Mouse (Mus musculus): ENCODE data around the gene Coq9. TPM values are rescaled to one million over a fixed set of nuclear protein-coding genes. Genes with fewer than 3 reads are reported as not detected.
A peak's percentile ranks its signal among the peaks of the same experiment; 100 is the strongest.

Gene Coq9
- polyA plus RNA-seq, 1 experiment from 2014 or later = 57.2 TPM

- Histone ChIP-seq H3K4me1 (peaks cover 72% of the 10 kb centered on the region), H3K4me3 (no peak overlapping the region), H3K27ac (no peak overlapping the region), H3K4me2 (no peak overlapping the region), H3K36me3 (peaks cover 74% of the 10 kb centered on the region), H3K27me3 (replicated peaks) (no peaks in the 10 kb centered on the region), H3K9ac (no peak overlapping the region), H3K9me3 (replicated peaks) (no peaks in the 10 kb centered on the region)
- 70% methylated on average over 8 of the region's 8 CpGs for WGBS (ENCODE audit: insufficient replicate concordance)
- 0 out of 2 replicates have a peak, but pooled peaks have one; percentile 50 for ATAC-seq
Measured at GRCm38 (mm10) chr8:94861352-94861910, 23.3 kb downstream of the Coq9 start.

GRCm38 (mm10) chr8:94862487-94863220, 24.5 kb downstream of the Coq9 start:
- WGBS (ENCODE audit: insufficient replicate concordance) = 60% methylated on average over 12 of the region's 12 CpGs
- Histone ChIP-seq H3K9ac (peak overlapping the region; percentile 14; the same call in 1 of the 2 replicates), H3K27ac (peak overlapping the region; percentile 64), H3K4me2 (peak overlapping the region; percentile 39), H3K36me3 (peaks cover 86% of the 10 kb centered on the region), H3K4me3 (no peak overlapping the region), H3K4me1 (peaks cover 79% of the 10 kb centered on the region), H3K9me3 (replicated peaks) (no peaks in the 10 kb centered on the region), H3K27me3 (replicated peaks) (0 out of 2 replicates have a peak, but pooled peaks cover 4% of the 10 kb centered on the region)
- peak; percentile 35; the same call in 1 of the 2 replicates for ATAC-seq

GRCm38 (mm10) chr8:94863897-94864673, 26.0 kb downstream of the Coq9 start:
- H3K4me3 ChIP-seq = no peak overlapping the region
- H3K27ac ChIP-seq = peak overlapping the region; percentile 64; the same call in 1 of the 2 replicates
- 65% methylated on average over 10 of the region's 10 CpGs for WGBS (ENCODE audit: insufficient replicate concordance)
- peaks cover 75% of the 10 kb centered on the region for H3K4me1 ChIP-seq
- peak overlapping the region; percentile 33; the same call in 1 of the 2 replicates for H3K9ac ChIP-seq
- 0 out of 2 replicates have a peak, but pooled peaks cover 4% of the 10 kb centered on the region for H3K27me3 ChIP-seq (replicated peaks)
- no peak overlapping the region; the same call in 1 of the 2 replicates for H3K4me2 ChIP-seq
- ATAC-seq = peak; percentile 55; the same call in 1 of the 2 replicates
- peaks cover 97% of the 10 kb centered on the region for H3K36me3 ChIP-seq
- no peaks in the 10 kb centered on the region for H3K9me3 ChIP-seq (replicated peaks)

GRCm38 (mm10) chr8:94865292-94865691, 27.2 kb downstream of the Coq9 start:
- peaks cover 99% of the 10 kb centered on the region for H3K36me3 ChIP-seq
- peaks cover 15% of the 10 kb centered on the region for H3K27me3 ChIP-seq (replicated peaks)
- H3K9me3 ChIP-seq (replicated peaks) = no peaks in the 10 kb centered on the region
- H3K9ac ChIP-seq = no peak overlapping the region
- H3K4me3 ChIP-seq = no peak overlapping the region
- peaks cover 80% of the 10 kb centered on the region for H3K4me1 ChIP-seq
- H3K27ac ChIP-seq = no peak overlapping the region
- H3K4me2 ChIP-seq = no peak overlapping the region
- ATAC-seq = no peak
- WGBS (ENCODE audit: insufficient replicate concordance) = 83% methylated on average over 10 of the region's 10 CpGs

GRCm38 (mm10) chr8:94866921-94867320, 28.8 kb downstream of the Coq9 start:
- Histone ChIP-seq H3K27me3 (replicated peaks) (peaks cover 31% of the 10 kb centered on the region), H3K4me1 (peaks cover 91% of the 10 kb centered on the region), H3K4me3 (no peak overlapping the region), H3K9ac (no peak overlapping the region), H3K36me3 (peaks cover 91% of the 10 kb centered on the region), H3K27ac (no peak overlapping the region), H3K9me3 (replicated peaks) (no peaks in the 10 kb centered on the region), H3K4me2 (no peak overlapping the region)
- no peak for ATAC-seq
- 86% methylated on average over 9 of the region's 9 CpGs for WGBS (ENCODE audit: insufficient replicate concordance)

- Histone ChIP-seq H3K4me1 (peaks cover 85% of the 10 kb centered on the region), H3K9me3 (replicated peaks) (no peaks in the 10 kb centered on the region), H3K27ac (no peak overlapping the region), H3K9ac (no peak overlapping the region), H3K27me3 (replicated peaks) (peaks cover 44% of the 10 kb centered on the region), H3K4me3 (no peak overlapping the region), H3K4me2 (no peak overlapping the region), H3K36me3 (peaks cover 69% of the 10 kb centered on the region)
- ATAC-seq = no peak
- WGBS (ENCODE audit: insufficient replicate concordance) = 71% methylated on average over 7 of the region's 7 CpGs
Measured at GRCm38 (mm10) chr8:94869146-94869545, 31.0 kb downstream of the Coq9 start.

- peaks cover 85% of the 10 kb centered on the region for H3K4me1 ChIP-seq
- WGBS (ENCODE audit: insufficient replicate concordance) = 55% methylated on average over 4 of the region's 4 CpGs
- H3K36me3 ChIP-seq = peaks cover 60% of the 10 kb centered on the region
- H3K27me3 ChIP-seq (replicated peaks) = peaks cover 49% of the 10 kb centered on the region
- no peak for ATAC-seq
- H3K4me3 ChIP-seq = no peak overlapping the region
- no peak overlapping the region for H3K9ac ChIP-seq
- peak overlapping the region; percentile 68 for H3K4me2 ChIP-seq
- H3K27ac ChIP-seq = no peak overlapping the region
- H3K9me3 ChIP-seq (replicated peaks) = no peaks in the 10 kb centered on the region
Measured at GRCm38 (mm10) chr8:94870003-94870402, 31.9 kb downstream of the Coq9 start.

GRCm38 (mm10) chr8:94870474-94871107, 32.5 kb downstream of the Coq9 start:
- peaks cover 55% of the 10 kb centered on the region for H3K27me3 ChIP-seq (replicated peaks)
- no peak overlapping the region for H3K27ac ChIP-seq
- WGBS (ENCODE audit: insufficient replicate concordance) = 16% methylated on average over 22 of the region's 22 CpGs
- peaks cover 85% of the 10 kb centered on the region for H3K4me1 ChIP-seq
- ATAC-seq = no peak
- H3K36me3 ChIP-seq = peaks cover 55% of the 10 kb centered on the region
- peak overlapping the region; percentile 68 for H3K4me2 ChIP-seq
- no peaks in the 10 kb centered on the region for H3K9me3 ChIP-seq (replicated peaks)
- H3K4me3 ChIP-seq = peak overlapping the region; percentile 44
- H3K9ac ChIP-seq = peak overlapping the region; percentile 55

GRCm38 (mm10) chr8:94871108-94871894, 33.2 kb downstream of the Coq9 start:
- H3K36me3 ChIP-seq = peaks cover 47% of the 10 kb centered on the region
- ATAC-seq = no peak
- WGBS (ENCODE audit: insufficient replicate concordance) = 10% methylated on average over 7 of the region's 7 CpGs
- peak overlapping the region; percentile 55 for H3K9ac ChIP-seq
- no peaks in the 10 kb centered on the region for H3K9me3 ChIP-seq (replicated peaks)
- H3K4me3 ChIP-seq = peak overlapping the region; percentile 44
- peaks cover 55% of the 10 kb centered on the region for H3K27me3 ChIP-seq (replicated peaks)
- H3K4me2 ChIP-seq = peak overlapping the region; percentile 68
- peaks cover 85% of the 10 kb centered on the region for H3K4me1 ChIP-seq
- 0 out of 2 replicates have a peak overlapping the region, but pooled peaks have one; percentile 1 for H3K27ac ChIP-seq

GRCm38 (mm10) chr8:94872156-94872555, 34.0 kb downstream of the Coq9 start:
- ATAC-seq = no peak
- WGBS (ENCODE audit: insufficient replicate concordance) = 66% methylated on average over 3 of the region's 3 CpGs
- Histone ChIP-seq H3K9ac (no peak overlapping the region), H3K4me1 (peaks cover 85% of the 10 kb centered on the region), H3K9me3 (replicated peaks) (no peaks in the 10 kb centered on the region), H3K4me2 (no peak overlapping the region), H3K36me3 (peaks cover 39% of the 10 kb centered on the region), H3K27ac (no peak overlapping the region), H3K4me3 (no peak overlapping the region), H3K27me3 (replicated peaks) (peaks cover 54% of the 10 kb centered on the region)

GRCm38 (mm10) chr8:94872576-94872975, 34.5 kb downstream of the Coq9 start:
- Histone ChIP-seq H3K4me2 (no peak overlapping the region), H3K9me3 (replicated peaks) (no peaks in the 10 kb centered on the region), H3K27ac (no peak overlapping the region), H3K36me3 (peaks cover 35% of the 10 kb centered on the region), H3K4me3 (no peak overlapping the region), H3K9ac (no peak overlapping the region), H3K27me3 (replicated peaks) (peaks cover 52% of the 10 kb centered on the region), H3K4me1 (peaks cover 83% of the 10 kb centered on the region)
- WGBS (ENCODE audit: insufficient replicate concordance) = 88% methylated on average over 2 of the region's 2 CpGs
- no peak for ATAC-seq

Data from liver, embryonic 12.5 days (tissue).